Mouse (Mus musculus) spleen, embryonic (tissue): Measurements from ENCODE around the gene Bpifa6.

Source experiments
- CTCF ChIA-PET: fragments of 350-600 bp; sonication (Branson Sonifier 250); formaldehyde crosslinking; loops from one replicate; lab custom pipeline; 2022; lab: Charles Lee

The Bpifa6 gene

DNA sequence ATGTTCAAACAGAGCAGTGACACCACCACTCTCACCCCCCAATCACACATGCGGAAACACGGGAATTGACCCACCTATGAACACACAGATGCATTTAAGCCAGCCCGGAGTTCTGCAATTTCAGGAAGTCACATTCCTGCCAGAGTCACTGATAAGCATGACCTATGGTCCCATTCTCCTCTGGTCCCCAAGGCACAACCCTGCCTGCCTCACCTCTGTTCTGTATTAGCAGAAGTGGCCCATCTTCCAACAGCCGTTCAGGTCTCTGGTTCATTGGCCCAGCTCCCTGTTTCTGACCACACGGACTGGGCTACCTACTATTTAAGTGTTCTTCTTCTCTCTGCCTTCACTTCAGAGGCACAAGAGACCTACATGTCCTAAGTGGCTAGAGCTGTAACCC lies at the start of gene Bpifa6:
Gene Bpifa6, plus strand, starts transcription at position 364 of the 400 bp plus-strand sequence.
- CTCF ChIA-PET, result no interaction called here

GRCm38 (mm10) chr2:153929871-153930413 lies 44.8 kb upstream of the Bpifa6 start:
- CTCF ChIA-PET, result no interaction called here

GRCm38 (mm10) chr2:153931125-153931524 lies 43.6 kb upstream of the Bpifa6 start:
- CTCF ChIA-PET, result interaction anchor here (0.6 kb wide), 1 partner anchor 144 kb away, joined by 7 read pairs; no protein-coding TSS in a partner anchor

DNA sequence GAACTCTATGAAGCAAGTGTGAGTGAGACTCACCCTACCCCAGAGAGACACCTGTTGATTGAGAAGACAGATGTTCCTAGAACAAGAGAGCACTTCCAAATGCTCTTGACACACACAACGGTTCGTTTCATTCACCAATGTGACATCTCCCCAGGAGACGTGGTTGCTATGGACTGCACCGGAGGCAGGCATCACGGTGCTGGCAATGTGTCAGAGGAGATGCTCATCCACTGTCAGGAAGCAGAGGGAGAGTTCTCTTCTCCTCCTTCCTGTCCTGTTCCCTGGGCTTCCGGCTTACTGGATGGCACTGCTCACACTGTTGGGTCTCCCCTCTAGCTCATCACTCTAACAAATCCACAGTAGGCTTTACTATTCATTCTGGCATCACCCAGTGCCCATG lies 41.4 kb upstream of the Bpifa6 start:
- CTCF ChIA-PET, result no interaction called here

GRCm38 (mm10) chr2:153935348-153935747 lies 39.4 kb upstream of the Bpifa6 start:
- CTCF ChIA-PET, result no interaction called here

DNA sequence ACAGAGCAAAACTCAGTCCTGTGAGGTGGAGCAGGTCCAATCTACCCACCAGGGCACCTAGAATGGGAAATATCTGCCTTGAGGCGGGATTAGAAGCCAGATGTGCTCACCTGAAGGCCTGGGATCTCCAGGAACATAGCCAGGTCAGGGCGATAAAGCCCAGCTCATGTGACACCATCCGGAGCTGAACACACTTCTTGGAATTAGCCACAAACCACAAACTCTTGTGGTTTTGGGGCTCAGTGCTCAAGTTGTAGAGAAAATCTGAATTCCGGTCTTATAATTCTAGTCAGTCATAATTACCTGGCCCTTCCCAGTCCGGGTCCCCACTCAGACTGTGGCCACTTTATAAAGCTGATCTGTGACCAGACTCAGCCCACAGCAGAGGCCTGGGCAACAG lies 36.9 kb upstream of the Bpifa6 start, which contains the start of gene Bpifb4:
Gene Bpifb4, plus strand, starts transcription at position 370 of the 400 bp plus-strand sequence.
- CTCF ChIA-PET, result no interaction called here

DNA sequence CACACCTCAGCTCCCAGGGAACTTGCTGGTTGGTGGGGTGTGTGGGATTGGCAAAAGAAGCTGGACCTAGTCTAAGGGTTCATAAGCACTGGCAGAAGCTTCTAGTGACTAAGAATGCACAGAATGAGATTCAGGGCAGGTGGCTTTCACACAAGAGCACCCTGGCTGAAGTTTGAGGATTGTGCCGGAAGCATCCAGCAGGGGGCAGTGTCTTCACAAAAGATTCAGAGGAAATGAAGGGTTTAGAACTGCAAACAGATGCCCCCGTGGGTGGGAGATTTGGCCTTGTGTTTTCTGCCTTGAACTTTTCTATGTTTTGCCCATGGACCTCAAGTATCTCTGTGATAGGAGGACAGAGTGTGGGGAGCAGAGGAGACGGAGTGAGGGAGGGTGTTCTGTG lies 31.2 kb upstream of the Bpifa6 start:
- CTCF ChIA-PET, result no interaction called here

DNA sequence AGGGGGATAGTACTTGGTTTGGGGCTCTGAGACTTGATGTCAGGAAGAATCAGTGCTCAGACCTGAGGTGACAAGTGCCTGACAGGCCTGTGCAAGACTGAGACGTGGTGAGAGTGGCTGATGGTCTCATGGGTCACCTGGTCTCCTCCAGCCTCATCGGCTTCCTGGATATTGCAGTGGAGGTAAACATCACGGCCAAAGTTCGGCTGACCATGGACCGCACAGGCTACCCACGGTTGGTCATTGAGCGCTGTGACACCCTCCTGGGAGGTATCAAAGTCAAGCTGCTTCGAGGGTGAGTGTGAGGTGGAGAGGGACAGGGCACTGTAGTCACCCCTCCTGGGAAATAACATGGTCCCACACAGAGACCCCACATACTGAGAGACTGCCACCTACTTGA lies 30.2 kb upstream of the Bpifa6 start:
- CTCF ChIA-PET, result no interaction called here

GRCm38 (mm10) chr2:153952897-153953296 lies 21.8 kb upstream of the Bpifa6 start:
- CTCF ChIA-PET, result no interaction called here

GRCm38 (mm10) chr2:153953836-153954235 lies 20.9 kb upstream of the Bpifa6 start:
- CTCF ChIA-PET, result interaction anchor here (0.6 to 0.7 kb wide), 3 partner anchors 36 to 1265 kb away, joined by 3 to 4 read pairs (median 4); no protein-coding TSS in a partner anchor

GRCm38 (mm10) chr2:153962821-153963331 lies 11.9 kb upstream of the Bpifa6 start:
- CTCF ChIA-PET, result no interaction called here

- CTCF ChIA-PET, result no interaction called here
Observed at GRCm38 (mm10) chr2:153963334-153963733, 11.4 kb upstream of the Bpifa6 start.

DNA sequence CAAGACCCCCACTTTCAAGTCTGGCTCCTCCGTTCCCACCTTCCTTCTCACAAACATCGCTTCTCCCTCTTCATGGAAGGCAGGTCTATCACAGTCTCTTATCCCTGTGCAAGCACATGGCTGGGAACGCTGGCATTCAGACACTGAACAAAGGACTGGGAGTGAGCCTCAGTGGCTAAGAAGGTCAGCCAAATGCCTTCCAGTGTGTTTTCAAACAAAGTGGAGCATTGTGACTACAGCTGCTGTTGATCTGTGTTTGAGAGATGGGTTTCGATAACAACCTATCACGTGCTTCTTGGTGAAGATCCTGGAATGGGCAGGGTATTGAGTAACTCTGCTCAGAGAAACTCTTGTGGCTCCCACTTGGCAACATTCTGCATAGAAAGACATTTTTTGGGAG lies 4.5 kb upstream of the Bpifa6 start:
- CTCF ChIA-PET, result no interaction called here

- CTCF ChIA-PET, result no interaction called here
Observed at GRCm38 (mm10) chr2:153995770-153996169, 21.0 kb downstream of the Bpifa6 start.

DNA sequence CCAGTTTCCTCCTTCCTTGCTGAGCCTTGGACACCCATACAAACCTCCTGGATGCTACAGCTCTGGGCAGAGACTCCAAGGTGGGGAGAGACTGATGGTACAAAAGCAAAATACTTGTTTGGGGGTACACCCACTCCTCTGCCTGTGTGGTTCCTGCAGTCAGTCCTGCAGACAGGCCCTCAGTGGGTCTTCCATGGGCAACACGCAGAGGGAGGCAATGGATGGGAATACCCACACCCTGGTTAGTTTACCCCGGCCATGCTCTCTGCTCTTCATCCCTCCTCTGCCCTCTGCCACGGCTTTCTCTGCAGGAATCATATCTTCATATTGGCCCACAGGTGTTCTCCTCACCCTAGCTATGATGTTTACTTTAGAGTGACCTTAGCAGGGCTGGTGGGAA lies 25.8 kb downstream of the Bpifa6 start:
- CTCF ChIA-PET, result no interaction called here

GRCm38 (mm10) chr2:154001056-154001455 lies 26.3 kb downstream of the Bpifa6 start:
- CTCF ChIA-PET, result no interaction called here

- CTCF ChIA-PET, result no interaction called here
Observed at GRCm38 (mm10) chr2:154004456-154004855, 29.7 kb downstream of the Bpifa6 start.

GRCm38 (mm10) chr2:154005094-154005493 lies 30.3 kb downstream of the Bpifa6 start:
- CTCF ChIA-PET, result no interaction called here

DNA sequence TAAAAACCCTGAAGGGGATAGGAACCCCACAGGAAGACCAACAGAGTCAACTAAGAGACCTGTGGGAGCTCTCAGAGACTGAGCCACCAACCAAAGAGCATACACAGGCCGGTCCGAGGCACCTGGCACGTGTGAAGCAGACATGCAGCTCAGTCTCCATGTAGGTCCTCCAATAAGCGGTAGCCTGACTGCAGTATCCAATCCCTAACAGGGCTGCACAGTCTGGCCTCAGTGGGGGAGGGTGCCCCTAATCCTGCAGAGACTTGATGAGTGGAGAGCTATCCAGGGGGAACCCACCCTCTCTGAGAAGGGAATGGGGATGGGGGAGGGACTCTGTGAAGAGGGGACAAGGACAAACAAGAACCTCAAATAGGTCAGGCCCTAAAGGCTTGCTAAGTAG lies 31.0 kb downstream of the Bpifa6 start:
- CTCF ChIA-PET, result interaction anchor here (0.6 kb wide), 1 partner anchor 73 kb away, joined by 3 read pairs; no protein-coding TSS in a partner anchor

DNA sequence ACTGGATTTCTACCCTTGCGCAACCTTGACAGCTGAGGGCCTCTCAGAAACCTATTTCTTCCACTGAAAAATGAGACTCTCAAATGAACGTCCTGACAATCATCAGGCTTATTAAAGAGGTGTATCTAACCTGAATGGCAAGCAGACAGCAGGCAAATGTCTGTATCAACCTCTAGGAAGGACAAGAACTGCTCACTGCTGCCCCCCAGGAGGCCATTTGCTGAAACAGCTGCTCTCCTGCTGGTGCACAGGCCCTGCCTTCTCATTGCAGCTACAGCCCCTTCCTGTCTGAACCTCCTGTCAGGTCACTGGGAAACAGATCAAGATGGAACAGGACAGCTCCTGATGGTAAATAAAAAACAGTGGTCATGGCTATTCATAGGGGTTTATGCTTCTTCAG lies 31.6 kb downstream of the Bpifa6 start:
- CTCF ChIA-PET, result no interaction called here

DNA sequence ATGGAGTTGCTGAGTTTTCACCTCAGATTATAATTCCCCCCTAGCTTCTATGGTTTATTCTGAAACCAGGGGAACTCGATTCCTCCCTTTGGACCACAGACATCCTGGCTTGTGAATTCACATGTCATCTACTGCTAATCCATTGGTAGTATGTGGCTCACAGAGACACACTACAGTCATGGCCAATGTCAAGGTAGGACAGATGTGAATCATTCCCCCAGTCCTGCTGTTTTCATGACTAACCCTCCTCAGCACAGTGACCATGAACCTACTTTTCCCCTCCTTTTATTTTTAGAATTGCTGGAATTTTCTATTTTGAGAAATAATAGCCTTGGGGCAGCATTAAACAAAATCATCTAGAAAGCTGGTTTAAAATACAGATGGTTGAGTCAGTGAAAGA lies 32.6 kb downstream of the Bpifa6 start:
- CTCF ChIA-PET, result interaction anchor here (0.7 kb wide), 1 partner anchor 89 kb away, joined by 8 read pairs; no protein-coding TSS in a partner anchor

DNA sequence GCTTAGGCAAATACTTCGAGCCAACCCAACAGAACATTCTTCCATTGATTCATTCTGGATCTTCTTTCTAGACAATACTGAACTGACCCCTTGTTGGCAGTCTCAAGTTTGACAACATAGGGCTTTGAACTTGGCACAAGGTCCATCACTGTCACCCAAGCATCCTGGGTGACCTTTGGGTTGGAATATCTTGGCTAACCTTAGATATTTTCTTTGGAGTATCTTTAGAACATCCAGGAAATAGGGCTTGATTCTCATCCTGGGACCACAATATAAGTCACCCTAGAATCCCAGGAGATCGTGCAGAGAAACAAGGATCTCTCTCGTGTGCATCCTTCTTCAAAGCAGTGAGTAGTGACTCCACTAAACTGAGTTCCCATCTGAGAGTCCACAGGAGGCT lies 33.2 kb downstream of the Bpifa6 start, which contains the start of gene Bpifa2:
Gene Bpifa2, plus strand, starts transcription at position 301 of the 400 bp plus-strand sequence.
- CTCF ChIA-PET, result interaction anchor here (0.7 kb wide), 1 partner anchor 88 kb away, joined by 8 read pairs; no protein-coding TSS in a partner anchor

- CTCF ChIA-PET, result no interaction called here
Observed at GRCm38 (mm10) chr2:154017990-154018389, 43.2 kb downstream of the Bpifa6 start.
